Comparison of ENCODE assay signal across 8 mouse cellular contexts in genomic region chr14:51082599-51083581, GRCm38 (mm10). TPM values are rescaled to one million over a fixed set of nuclear protein-coding genes. Genes with fewer than 3 reads are reported as not detected.
DNase-seq lines count a peak whose midpoint lies in the region; ATAC-seq and TF ChIP-seq lines count a peak whose summit lies in the region.

No protein-coding gene starts in this region.

- WGBS in forebrain, embryonic 16.5 days, result 2% methylated on average over 40 of the region's 40 CpGs
- 3% methylated on average over 38 of the region's 40 CpGs for WGBS in hindbrain, embryonic 14.5 days
- WGBS in spleen, adult 2 months, result 2% methylated on average over 40 of the region's 40 CpGs

- DNase-seq in layer of hippocampus, adult 11-12 months (ENCODE audit: low spot score), result peak; percentile 58
- no peak for DNase-seq in layer of hippocampus, adult 9-11 months
- peak; percentile 67 for DNase-seq in hindbrain, embryonic 14.5 days (ENCODE audit: low spot score)
- peak; percentile 38 for DNase-seq in left cerebral cortex, postnatal 4 days
- DNase-seq in spleen, adult 2 months (ENCODE audit: low read depth in 1 of 2, low spot score in 2 of 2), result peak; percentile 45 to 56

- H3K4me3 ChIP-seq in forebrain, embryonic 16.5 days (replicated peaks; ENCODE audit: low read length), result peak overlapping the region; percentile 53
- peak overlapping the region; percentile 48 for H3K4me3 ChIP-seq in hindbrain, embryonic 14.5 days (replicated peaks; ENCODE audit: low read length)
- H3K4me3 ChIP-seq in spleen, adult 2 months (ENCODE audit: extremely low read depth, insufficient read depth, insufficient read length), result peak overlapping the region; percentile 65

- H3K9me3 ChIP-seq in forebrain, embryonic 16.5 days (ENCODE audit: control insufficient read depth, low read length), result no peaks in the 10 kb centered on the region
- no peaks in the 10 kb centered on the region for H3K9me3 ChIP-seq in hindbrain, embryonic 14.5 days (ENCODE audit: control insufficient read depth, low read length)

- peaks cover 6% of the 10 kb centered on the region; the same call in 1 of the 2 replicates for H3K27me3 ChIP-seq in forebrain, embryonic 16.5 days (replicated peaks; ENCODE audit: control insufficient read depth, insufficient read depth, low read length)
- H3K27me3 ChIP-seq in hindbrain, embryonic 14.5 days (ENCODE audit: control insufficient read depth, insufficient read depth, low read length), result peaks cover 27% of the 10 kb centered on the region
- H3K27me3 ChIP-seq in spleen, adult 2 months (ENCODE audit: control insufficient read depth, insufficient read depth, low read length), result no peaks in the 10 kb centered on the region

- no peak for TF ChIP-seq CTCF in spleen, adult 2 months (IDR thresholded peaks at IDR 0.05; ENCODE audit: extremely low read depth, insufficient read depth, insufficient read length, insufficient replicate concordance)

- H3K36me3 ChIP-seq in forebrain, embryonic 16.5 days (ENCODE audit: control insufficient read depth, insufficient read depth), result no peaks in the 10 kb centered on the region
- H3K36me3 ChIP-seq in hindbrain, embryonic 14.5 days (replicated peaks; ENCODE audit: control insufficient read depth, insufficient read depth), result no peaks in the 10 kb centered on the region
- no peaks in the 10 kb centered on the region for H3K36me3 ChIP-seq in spleen, adult 2 months (ENCODE audit: control insufficient read depth, insufficient read depth, low read length)

- no peak for TF ChIP-seq POLR2A in spleen, adult 2 months (IDR thresholded peaks at IDR 0.05; ENCODE audit: low read depth, low read length)

- intact Hi-C loops in left cerebral cortex, postnatal 4 days (cut with DNase I), result no loop called here

- no peak overlapping the region for H3K27ac ChIP-seq in forebrain, embryonic 16.5 days (ENCODE audit: low read length)
- no peak overlapping the region for H3K27ac ChIP-seq in hindbrain, embryonic 14.5 days
- peak overlapping the region; percentile 6; the same call in 1 of the 2 replicates for H3K27ac ChIP-seq in spleen, adult 2 months (ENCODE audit: insufficient read depth, low read length)

- peaks cover 9% of the 10 kb centered on the region for H3K4me1 ChIP-seq in forebrain, embryonic 16.5 days (replicated peaks; ENCODE audit: control insufficient read depth, insufficient read depth, low read length)
- H3K4me1 ChIP-seq in hindbrain, embryonic 14.5 days (replicated peaks; ENCODE audit: control insufficient read depth, insufficient read depth, low read length), result no peaks in the 10 kb centered on the region
- no peaks in the 10 kb centered on the region for H3K4me1 ChIP-seq in spleen, adult 2 months (ENCODE audit: control insufficient read depth, insufficient read depth, insufficient read length)

- ATAC-seq in cerebellum, adult (ENCODE audit: insufficient number of reproducible peaks, low FRiP score, low TSS enrichment), result peak; percentile 54; the same call in 1 of the 2 replicates
- peak; percentile 77 for ATAC-seq in forebrain, embryonic 16.5 days
- peak; percentile 73; the same call in 1 of the 2 replicates for ATAC-seq in hindbrain, embryonic 14.5 days (ENCODE audit: low FRiP score)
- ATAC-seq in megakaryocyte-erythroid progenitor cell, adult 5-6 weeks (replicated peaks; ENCODE audit: low FRiP score, low TSS enrichment, poor library complexity, severe bottlenecking), result peak; percentile 42

- H3K4me2 ChIP-seq in forebrain, embryonic 16.5 days (ENCODE audit: low read length), result peak overlapping the region; percentile 77
- peak overlapping the region; percentile 77 for H3K4me2 ChIP-seq in hindbrain, embryonic 14.5 days (replicated peaks)

- H3K9ac ChIP-seq in forebrain, embryonic 16.5 days (replicated peaks; ENCODE audit: low read depth, low read length), result peak overlapping the region; percentile 54
- H3K9ac ChIP-seq in hindbrain, embryonic 14.5 days, result peak overlapping the region; percentile 58

RNA-seq across cellular contexts. Expression of gene Rnase4, which starts 8.0 kb away (rescaled TPM):
- 11.1 and 11.6 TPM in 2 replicates for polyA plus RNA-seq in forebrain, embryonic 16.5 days (2015; fragmentation: Nextera tagmentation; extraction: Ambion mirVana)
- 17.0 and 18.2 TPM in 2 replicates for polyA plus RNA-seq in hindbrain, embryonic 14.5 days (2014; fragmentation: Nextera tagmentation; extraction: Ambion mirVana)
- 10 to 100 TPM; 10.3 to 11.0 TPM for total RNA-seq in left cerebral cortex, postnatal 4 days (2021)
- total RNA-seq in megakaryocyte-erythroid progenitor cell, adult 5-6 weeks (2014; fragmentation: Nextera tagmentation), result not detected in 2 replicates
- 0.76 TPM in 1 of 2 replicates, not detected in the other for total RNA-seq in megakaryocyte-erythroid progenitor cell, adult 5-6 weeks (2017)
- polyA plus RNA-seq in spleen, adult 2 months (2012; rRNA removed), result 18.2 TPM in 2 replicates

RNA-seq across cellular contexts. Expression of gene Ang, which starts 8.1 kb away (rescaled TPM):
- polyA plus RNA-seq in forebrain, embryonic 16.5 days (2015; fragmentation: Nextera tagmentation; extraction: Ambion mirVana), result 2.4 and 3.0 TPM in 2 replicates
- 4.8 and 5.2 TPM in 2 replicates for polyA plus RNA-seq in hindbrain, embryonic 14.5 days (2014; fragmentation: Nextera tagmentation; extraction: Ambion mirVana)
- total RNA-seq in left cerebral cortex, postnatal 4 days (2021), result 1 to 10 TPM; 2.1 TPM
- not detected in 2 replicates for total RNA-seq in megakaryocyte-erythroid progenitor cell, adult 5-6 weeks (2014; fragmentation: Nextera tagmentation)
- total RNA-seq in megakaryocyte-erythroid progenitor cell, adult 5-6 weeks (2017), result not detected in 2 replicates
- 2.8 and 3.5 TPM in 2 replicates for polyA plus RNA-seq in spleen, adult 2 months (2012; rRNA removed)

RNA-seq across cellular contexts. Expression of gene Olfr750, which starts 8.7 kb away (rescaled TPM):
- 0.04 TPM in 1 of 2 replicates, not detected in the other for polyA plus RNA-seq in forebrain, embryonic 16.5 days (2015; fragmentation: Nextera tagmentation; extraction: Ambion mirVana)
- not detected in 2 replicates for polyA plus RNA-seq in hindbrain, embryonic 14.5 days (2014; fragmentation: Nextera tagmentation; extraction: Ambion mirVana)
- not detected for total RNA-seq in left cerebral cortex, postnatal 4 days (2021)
- total RNA-seq in megakaryocyte-erythroid progenitor cell, adult 5-6 weeks (2014; fragmentation: Nextera tagmentation), result not detected in 2 replicates
- not detected in 2 replicates for total RNA-seq in megakaryocyte-erythroid progenitor cell, adult 5-6 weeks (2017)
- not detected in 2 replicates for polyA plus RNA-seq in spleen, adult 2 months (2012; rRNA removed)

RNA-seq across cellular contexts. Expression of gene Rnase12, which starts 25.4 kb away (rescaled TPM):
- not detected in 2 replicates for polyA plus RNA-seq in forebrain, embryonic 16.5 days (2015; fragmentation: Nextera tagmentation; extraction: Ambion mirVana)
- not detected in 2 replicates for polyA plus RNA-seq in hindbrain, embryonic 14.5 days (2014; fragmentation: Nextera tagmentation; extraction: Ambion mirVana)
- not detected for total RNA-seq in left cerebral cortex, postnatal 4 days (2021)
- total RNA-seq in megakaryocyte-erythroid progenitor cell, adult 5-6 weeks (2014; fragmentation: Nextera tagmentation), result not detected in 2 replicates
- total RNA-seq in megakaryocyte-erythroid progenitor cell, adult 5-6 weeks (2017), result 0.99 and 5.2 TPM in 2 replicates
- polyA plus RNA-seq in spleen, adult 2 months (2012; rRNA removed), result 0.68 and 1.1 TPM in 2 replicates

RNA-seq across cellular contexts. Expression of gene Eddm3b, which starts 31.3 kb away (rescaled TPM):
- not detected in 2 replicates for polyA plus RNA-seq in forebrain, embryonic 16.5 days (2015; fragmentation: Nextera tagmentation; extraction: Ambion mirVana)
- polyA plus RNA-seq in hindbrain, embryonic 14.5 days (2014; fragmentation: Nextera tagmentation; extraction: Ambion mirVana), result not detected in 2 replicates
- total RNA-seq in left cerebral cortex, postnatal 4 days (2021), result not detected
- not detected in 2 replicates for total RNA-seq in megakaryocyte-erythroid progenitor cell, adult 5-6 weeks (2014; fragmentation: Nextera tagmentation)
- not detected in 2 replicates for total RNA-seq in megakaryocyte-erythroid progenitor cell, adult 5-6 weeks (2017)
- polyA plus RNA-seq in spleen, adult 2 months (2012; rRNA removed), result not detected in 2 replicates
